Mouse (Mus musculus) limb, embryonic 10.5 days (tissue): Measurements from ENCODE around the gene Atf5. TPM values are rescaled to one million over a fixed set of nuclear protein-coding genes. Genes with fewer than 3 reads are reported as not detected.
A peak's percentile ranks its signal among the peaks of the same experiment; 100 is the strongest.

Source experiments
- DNase-seq: peaks from one replicate; pipeline ENCODE4 v3.0.0-alpha.2; 2017; ENCODE audit warnings: low spot score
- H3K27ac ChIP-seq: fragments of 300-500 bp; sonication (generic); 2 replicates; pipeline ENCODE4 v1.5.1; 2016; ENCODE audit warnings: mild to moderate bottlenecking
- H3K27me3 ChIP-seq: fragments of 300-500 bp; sonication (generic); 2 replicates; pipeline ENCODE4 v1.6.1; 2016; ENCODE audit warnings: low read depth, mild to moderate bottlenecking; ENCODE audit not compliant: poor library complexity, severe bottlenecking
- H3K36me3 ChIP-seq: fragments of 300-500 bp; sonication (generic); 2 replicates; pipeline ENCODE4 v1.6.1; 2016; ENCODE audit warnings: mild to moderate bottlenecking, moderate library complexity
- H3K4me1 ChIP-seq: fragments of 300-500 bp; sonication (generic); 2 replicates; pipeline ENCODE4 v1.6.1; 2016
- H3K4me3 ChIP-seq: fragments of 300-500 bp; sonication (generic); 2 replicates; pipeline ENCODE4 v1.5.1; 2016; ENCODE audit warnings: mild to moderate bottlenecking, moderate library complexity
- H3K9me3 ChIP-seq: fragments of 300-500 bp; sonication (generic); replicated peaks from 2 replicates; pipeline ENCODE4 v1.6.1; 2016; ENCODE audit warnings: mild to moderate bottlenecking
- WGBS: fragments of 180-500 bp; shearing (Covaris S2); methylation state at CpG from one replicate; pipeline ENCODE4 v1.1.7; 2016; 5-methylcytosine and 5-hydroxymethylcytosine counted together
- polyA plus RNA-seq: library from polyadenylated mRNA; unstranded; fragments of >200 nt; fragmentation: Nextera tagmentation; extraction: Ambion mirVana; gene quantifications from 2 replicates; pipeline ENCODE4 v1.2.1, GENCODE M21; 2016

The Atf5 gene
- polyA plus RNA-seq, 1 experiment from 2014 or later = 3.1 TPM

- DNase-seq = no peak
These were observed 3.7 kb downstream of the Atf5 start for GRCm38 (mm10) chr7:44812651-44813325.

GRCm38 (mm10) chr7:44810819-44811557 lies 5.5 kb downstream of the Atf5 start:
- Histone ChIP-seq H3K9me3 (no peaks in the 10 kb centered on the region), H3K4me3 (no peak overlapping the region), H3K4me1 (peaks cover 17% of the 10 kb centered on the region), H3K27ac (no peak overlapping the region), H3K27me3 (no peaks in the 10 kb centered on the region), H3K36me3 (peaks cover 36% of the 10 kb centered on the region)
- WGBS = 87% methylated on average over 7 of the region's 7 CpGs
- no peak for DNase-seq

More at GRCm38 (mm10) chr7:44812651-44813325, 3.7 kb downstream of the Atf5 start:
- Histone ChIP-seq H3K4me1 (peaks cover 24% of the 10 kb centered on the region), H3K9me3 (no peaks in the 10 kb centered on the region), H3K27me3 (no peaks in the 10 kb centered on the region), H3K4me3 (no peak overlapping the region), H3K36me3 (peaks cover 36% of the 10 kb centered on the region), H3K27ac (no peak overlapping the region)
- 91% methylated on average over 20 of the region's 20 CpGs for WGBS

- Histone ChIP-seq H3K4me1 (peaks cover 10% of the 10 kb centered on the region), H3K36me3 (peaks cover 36% of the 10 kb centered on the region), H3K9me3 (no peaks in the 10 kb centered on the region), H3K4me3 (no peak overlapping the region), H3K27me3 (no peaks in the 10 kb centered on the region), H3K27ac (no peak overlapping the region)
- WGBS = 80% methylated on average over 4 of the region's 4 CpGs
- no peak for DNase-seq
These were observed 6.1 kb downstream of the Atf5 start for GRCm38 (mm10) chr7:44810365-44810764.

GRCm38 (mm10) chr7:44809466-44809865 lies 7.0 kb downstream of the Atf5 start:
- 88% methylated on average over 3 of the region's 3 CpGs for WGBS
- DNase-seq = no peak
- Histone ChIP-seq H3K27me3 (no peaks in the 10 kb centered on the region), H3K9me3 (no peaks in the 10 kb centered on the region), H3K27ac (no peak overlapping the region), H3K4me3 (no peak overlapping the region), H3K36me3 (peaks cover 36% of the 10 kb centered on the region), H3K4me1 (peaks cover 1% of the 10 kb centered on the region)

GRCm38 (mm10) chr7:44808927-44809326 lies 7.5 kb downstream of the Atf5 start:
- Histone ChIP-seq H3K36me3 (peaks cover 31% of the 10 kb centered on the region), H3K9me3 (no peaks in the 10 kb centered on the region), H3K4me1 (no peaks in the 10 kb centered on the region), H3K27me3 (no peaks in the 10 kb centered on the region), H3K4me3 (no peak overlapping the region), H3K27ac (no peak overlapping the region)
- 83% methylated on average over 2 of the region's 2 CpGs for WGBS
- no peak for DNase-seq

GRCm38 (mm10) chr7:44792781-44793180 lies 23.7 kb downstream of the Atf5 start:
- Histone ChIP-seq H3K4me3 (no peak overlapping the region), H3K27me3 (no peaks in the 10 kb centered on the region), H3K27ac (no peak overlapping the region), H3K36me3 (no peaks in the 10 kb centered on the region), H3K4me1 (0 out of 2 replicates have a peak, but pooled peaks cover 3% of the 10 kb centered on the region), H3K9me3 (no peaks in the 10 kb centered on the region)
- DNase-seq = no peak
- WGBS = 89% methylated on average over 6 of the region's 6 CpGs

GRCm38 (mm10) chr7:44790066-44790465 lies 26.4 kb downstream of the Atf5 start:
- 49% methylated on average over 4 of the region's 4 CpGs for WGBS
- no peak overlapping the region for H3K4me3 ChIP-seq

GRCm38 (mm10) chr7:44789531-44789930 lies 26.9 kb downstream of the Atf5 start:
- H3K9me3 ChIP-seq = no peaks in the 10 kb centered on the region
- 0 out of 2 replicates have a peak, but pooled peaks cover 3% of the 10 kb centered on the region for H3K4me1 ChIP-seq
- no peak overlapping the region for H3K27ac ChIP-seq
- no peaks in the 10 kb centered on the region for H3K27me3 ChIP-seq
- no peaks in the 10 kb centered on the region for H3K36me3 ChIP-seq
- no peak for DNase-seq
- 73% methylated on average over 3 of the region's 3 CpGs for WGBS
- H3K4me3 ChIP-seq = no peak overlapping the region

More at GRCm38 (mm10) chr7:44790066-44790465, 26.4 kb downstream of the Atf5 start:
- Histone ChIP-seq H3K4me1 (0 out of 2 replicates have a peak, but pooled peaks cover 3% of the 10 kb centered on the region), H3K27ac (no peak overlapping the region), H3K27me3 (no peaks in the 10 kb centered on the region), H3K36me3 (no peaks in the 10 kb centered on the region), H3K9me3 (no peaks in the 10 kb centered on the region)
- DNase-seq = no peak

GRCm38 (mm10) chr7:44780101-44780500 lies 36.4 kb downstream of the Atf5 start:
- no peaks in the 10 kb centered on the region for H3K4me1 ChIP-seq
- peaks cover 27% of the 10 kb centered on the region for H3K36me3 ChIP-seq
- H3K4me3 ChIP-seq = no peak overlapping the region
- no peaks in the 10 kb centered on the region for H3K27me3 ChIP-seq
- no peaks in the 10 kb centered on the region for H3K9me3 ChIP-seq
- DNase-seq = no peak
- 88% methylated on average over 8 of the region's 8 CpGs for WGBS
- no peak overlapping the region for H3K27ac ChIP-seq

GRCm38 (mm10) chr7:44776849-44777498 lies 39.5 kb downstream of the Atf5 start:
- DNase-seq = no peak
- H3K27me3 ChIP-seq = no peaks in the 10 kb centered on the region
- H3K36me3 ChIP-seq = peaks cover 48% of the 10 kb centered on the region
- H3K4me3 ChIP-seq = no peak overlapping the region
- H3K4me1 ChIP-seq = no peaks in the 10 kb centered on the region
- WGBS = 89% methylated on average over 9 of the region's 9 CpGs
- H3K9me3 ChIP-seq = no peaks in the 10 kb centered on the region
- H3K27ac ChIP-seq = no peak overlapping the region

- no peak for DNase-seq
- H3K36me3 ChIP-seq = peaks cover 73% of the 10 kb centered on the region
- H3K27me3 ChIP-seq = no peaks in the 10 kb centered on the region
- H3K4me1 ChIP-seq = no peaks in the 10 kb centered on the region
- H3K27ac ChIP-seq = no peak overlapping the region
- no peaks in the 10 kb centered on the region for H3K9me3 ChIP-seq
- H3K4me3 ChIP-seq = no peak overlapping the region
- WGBS = 91% methylated on average over 8 of the region's 8 CpGs
These were observed 43.8 kb downstream of the Atf5 start for GRCm38 (mm10) chr7:44772591-44773204.

- H3K36me3 ChIP-seq = peaks cover 74% of the 10 kb centered on the region
- no peak overlapping the region for H3K4me3 ChIP-seq
- no peaks in the 10 kb centered on the region for H3K27me3 ChIP-seq
- peak; percentile 89 for DNase-seq
- 17% methylated on average over 6 of the region's 6 CpGs for WGBS
- H3K4me1 ChIP-seq = no peaks in the 10 kb centered on the region
- no peak overlapping the region for H3K27ac ChIP-seq
- no peaks in the 10 kb centered on the region for H3K9me3 ChIP-seq
These were observed 46.3 kb downstream of the Atf5 start for GRCm38 (mm10) chr7:44770046-44770578.
